Mouse (Mus musculus): ENCODE measurements around the gene Dnajc7. TPM values are rescaled to one million over a fixed set of nuclear protein-coding genes. Genes with fewer than 3 reads are reported as not detected.
"Not testable (repeated sequence)": the region's sequence is repeated elsewhere in the genome, so short reads cannot be mapped to it uniquely, and the experiment has no call there.

Dnajc7 gene
- polyA plus RNA-seq, 1 experiment from 2014 or later, result 184 TPM

DNA sequence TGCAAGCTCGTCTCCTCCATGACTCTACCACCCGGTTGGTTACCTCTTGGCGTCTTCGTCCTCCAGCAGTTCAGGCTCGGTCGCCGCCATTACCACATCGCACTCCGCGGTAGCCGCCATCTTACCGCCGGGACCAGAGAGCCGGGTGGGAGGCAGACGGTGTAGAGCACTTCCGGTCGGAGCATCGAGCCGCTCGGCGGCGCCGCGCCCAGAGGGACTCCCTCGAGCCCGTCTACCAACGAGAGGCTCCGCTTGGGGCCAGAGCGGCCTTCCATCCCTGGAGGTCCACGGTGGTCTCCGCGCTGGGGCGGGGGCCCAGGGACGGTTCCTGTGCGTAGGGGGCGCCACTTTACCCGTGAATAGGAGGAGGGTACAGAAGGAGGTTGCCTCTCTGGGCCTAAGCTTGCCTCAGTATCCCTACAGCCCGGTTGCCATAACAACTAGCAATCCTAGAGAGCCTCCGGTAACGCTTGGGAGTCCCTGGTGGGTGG lies 438 bp downstream of the Dnajc7 start:
- H3K4me2 ChIP-seq (ENCODE audit: low read depth, low read length), result peak overlapping the region; percentile 85
- H3K27ac ChIP-seq (ENCODE audit: low read length), result peak overlapping the region; percentile 96
- peak overlapping the region; percentile 94 for H3K4me3 ChIP-seq (ENCODE audit: low read length)
- H3K9me3 ChIP-seq (ENCODE audit: control insufficient read depth, low read length), result no peaks in the 10 kb centered on the region
- H3K9ac ChIP-seq (ENCODE audit: low read depth, low read length), result peak overlapping the region; percentile 96
- under 1% methylated on average over 40 of the region's 40 CpGs for WGBS
- H3K36me3 ChIP-seq (ENCODE audit: control insufficient read depth, insufficient read depth, low read length), result 0 out of 2 replicates have a peak, but pooled peaks cover 2% of the 10 kb centered on the region
- peak; percentile 94 for ATAC-seq
- peaks cover 26% of the 10 kb centered on the region for H3K4me1 ChIP-seq (ENCODE audit: control insufficient read depth, insufficient read depth, low read length)
- H3K27me3 ChIP-seq (replicated peaks; ENCODE audit: control insufficient read depth, insufficient read depth, low read length), result no peaks in the 10 kb centered on the region

DNA sequence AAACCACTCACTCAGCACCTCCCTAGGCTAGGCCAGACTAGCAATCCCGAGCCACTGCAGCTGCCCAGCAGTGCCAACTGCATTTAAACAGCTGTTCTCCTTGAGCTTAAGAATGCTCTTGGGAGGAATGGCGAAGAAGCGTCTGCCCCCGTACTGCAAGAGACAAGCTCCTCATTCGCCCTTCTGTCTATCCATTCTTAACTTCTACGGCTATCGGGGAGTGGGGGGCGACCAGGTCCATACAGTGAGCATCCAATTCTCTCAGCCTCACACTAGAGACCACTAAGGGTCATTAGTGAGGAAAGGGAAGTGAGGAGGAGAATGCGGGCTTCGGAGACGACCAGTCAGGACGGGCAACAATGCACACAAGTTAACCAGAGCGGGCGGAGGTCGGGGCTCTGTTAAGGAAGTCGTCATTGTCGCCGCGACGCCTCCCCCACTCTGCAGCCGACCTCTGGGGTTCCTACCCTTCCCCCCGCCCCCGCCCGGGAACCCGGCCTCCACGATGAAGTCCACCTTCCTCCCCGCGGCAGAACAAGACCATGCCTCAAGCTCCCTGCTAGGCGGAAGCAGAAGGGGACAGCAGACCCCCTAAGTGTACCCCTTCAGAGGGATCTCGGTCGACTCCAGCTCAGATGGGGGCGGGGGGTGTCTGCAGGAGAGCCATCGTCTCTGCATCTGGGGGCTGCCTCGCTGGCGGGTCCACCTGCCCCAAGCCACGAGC lies 1.0 kb downstream of the Dnajc7 start, which contains the start of gene Nkiras2:
TSS of gene Nkiras2 (plus strand) at position 484 of the 724 bp plus-strand sequence.
- peak; percentile 64 for ATAC-seq
- H3K4me1 ChIP-seq (ENCODE audit: control insufficient read depth, insufficient read depth, low read length), result peaks cover 20% of the 10 kb centered on the region
- peak within 1 kb of the TSS; percentile 85 for H3K4me2 ChIP-seq (ENCODE audit: low read depth, low read length)
- WGBS, result under 1% methylated on average over 36 of the region's 36 CpGs
- peak within 1 kb of the TSS; percentile 94 for H3K4me3 ChIP-seq (ENCODE audit: low read length)
- H3K27me3 ChIP-seq (replicated peaks; ENCODE audit: control insufficient read depth, insufficient read depth, low read length), result no peaks in the 10 kb centered on the region
- H3K36me3 ChIP-seq (ENCODE audit: control insufficient read depth, insufficient read depth, low read length), result no peaks in the 10 kb centered on the region
- H3K9ac ChIP-seq (ENCODE audit: low read depth, low read length), result peak within 1 kb of the TSS; percentile 96
- H3K9me3 ChIP-seq (ENCODE audit: control insufficient read depth, low read length), result no peaks in the 10 kb centered on the region
- H3K27ac ChIP-seq (ENCODE audit: low read length), result peak within 1 kb of the TSS; percentile 96

DNA sequence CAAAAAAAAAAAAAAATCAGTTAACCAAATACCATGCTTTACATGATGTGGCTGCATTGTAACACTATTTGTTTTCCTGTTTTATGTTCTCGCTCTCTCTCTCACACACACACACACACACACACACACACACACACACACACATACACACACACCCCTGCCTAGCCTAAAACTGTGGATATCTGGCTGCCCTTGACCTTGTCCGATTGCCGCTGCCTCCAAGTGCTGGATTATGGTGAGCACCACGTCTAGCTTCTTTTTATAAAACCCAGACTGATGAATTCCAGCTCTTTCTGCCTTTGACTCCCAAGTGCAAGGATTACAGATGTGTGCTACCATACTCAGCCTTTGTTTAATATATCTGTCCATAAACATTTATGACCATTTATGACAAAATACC lies 2.5 kb downstream of the Dnajc7 start:
- no peak overlapping the region for H3K9ac ChIP-seq (ENCODE audit: low read depth, low read length)
- H3K4me3 ChIP-seq (ENCODE audit: low read length), result peak overlapping the region; percentile 94; the same call in 1 of the 2 replicates
- no peak for ATAC-seq
- WGBS, result 71% methylated on average over 4 of the region's 4 CpGs
- no peaks in the 10 kb centered on the region for H3K36me3 ChIP-seq (ENCODE audit: control insufficient read depth, insufficient read depth, low read length)
- peaks cover 16% of the 10 kb centered on the region for H3K4me1 ChIP-seq (ENCODE audit: control insufficient read depth, insufficient read depth, low read length)
- H3K9me3 ChIP-seq (ENCODE audit: control insufficient read depth, low read length), result no peaks in the 10 kb centered on the region
- no peaks in the 10 kb centered on the region for H3K27me3 ChIP-seq (replicated peaks; ENCODE audit: control insufficient read depth, insufficient read depth, low read length)
- no peak overlapping the region for H3K27ac ChIP-seq (ENCODE audit: low read length)
- peak overlapping the region; percentile 68; the same call in 1 of the 2 replicates for H3K4me2 ChIP-seq (ENCODE audit: low read depth, low read length)

DNA sequence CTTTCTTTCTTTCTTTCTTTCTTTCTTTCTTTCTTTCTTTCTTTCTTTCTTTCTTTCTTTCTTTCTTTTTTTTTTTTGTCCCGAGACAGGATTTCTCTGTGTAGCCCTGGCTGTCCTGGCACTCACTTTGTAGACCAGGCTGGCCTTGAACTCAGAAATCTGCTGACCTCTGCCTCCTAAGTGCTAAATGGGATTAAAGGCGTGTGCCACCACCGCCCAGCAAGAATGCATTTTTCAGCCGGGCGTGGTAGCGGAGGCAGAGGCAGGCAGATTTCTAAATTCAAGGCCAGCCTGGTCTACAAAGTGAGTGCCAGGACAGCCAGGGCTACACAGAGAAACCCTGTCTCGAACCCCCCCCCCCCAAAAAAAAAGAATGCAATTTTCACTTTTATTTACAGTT lies 3.1 kb downstream of the Dnajc7 start:
- peaks cover 16% of the 10 kb centered on the region for H3K4me1 ChIP-seq (ENCODE audit: control insufficient read depth, insufficient read depth, low read length)
- H3K36me3 ChIP-seq (ENCODE audit: control insufficient read depth, insufficient read depth, low read length); H3K9me3 ChIP-seq (ENCODE audit: control insufficient read depth, low read length); H3K9ac ChIP-seq (ENCODE audit: low read depth, low read length); ATAC-seq; H3K4me3 ChIP-seq (ENCODE audit: low read length); H3K27ac ChIP-seq (ENCODE audit: low read length); H3K4me2 ChIP-seq (ENCODE audit: low read depth, low read length); H3K27me3 ChIP-seq (replicated peaks; ENCODE audit: control insufficient read depth, insufficient read depth, low read length): not testable (repeated sequence)
- WGBS, result 89% methylated on average over 7 of the region's 7 CpGs

DNA sequence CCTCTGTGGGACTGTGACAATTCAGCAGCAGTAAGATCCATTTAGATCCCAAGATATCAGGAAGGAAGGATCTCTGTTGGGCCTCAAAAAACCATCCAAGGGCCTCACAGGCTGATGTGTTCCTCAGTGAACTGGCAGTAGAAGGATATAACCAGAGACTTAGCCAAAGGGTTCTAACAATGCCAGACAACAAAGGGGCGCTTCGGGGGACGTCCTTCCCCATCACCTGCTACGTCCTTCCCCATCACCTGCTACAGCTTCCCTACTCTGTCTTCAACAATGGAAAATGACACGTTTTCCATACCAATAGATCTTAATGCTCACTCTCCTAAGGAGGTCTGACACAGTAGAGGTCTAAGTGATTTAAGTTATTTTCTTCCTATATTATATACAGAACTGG lies 3.6 kb downstream of the Dnajc7 start:
- Histone ChIP-seq H3K4me3 (ENCODE audit: low read length) (no peak overlapping the region), H3K36me3 (ENCODE audit: control insufficient read depth, insufficient read depth, low read length) (no peaks in the 10 kb centered on the region), H3K4me2 (ENCODE audit: low read depth, low read length) (no peak overlapping the region), H3K27me3 (replicated peaks; ENCODE audit: control insufficient read depth, insufficient read depth, low read length) (no peaks in the 10 kb centered on the region), H3K9ac (ENCODE audit: low read depth, low read length) (no peak overlapping the region), H3K27ac (ENCODE audit: low read length) (no peak overlapping the region), H3K9me3 (ENCODE audit: control insufficient read depth, low read length) (no peaks in the 10 kb centered on the region), H3K4me1 (ENCODE audit: control insufficient read depth, insufficient read depth, low read length) (peaks cover 19% of the 10 kb centered on the region)
- no peak for ATAC-seq
- 90% methylated on average over 5 of the region's 5 CpGs for WGBS

DNA sequence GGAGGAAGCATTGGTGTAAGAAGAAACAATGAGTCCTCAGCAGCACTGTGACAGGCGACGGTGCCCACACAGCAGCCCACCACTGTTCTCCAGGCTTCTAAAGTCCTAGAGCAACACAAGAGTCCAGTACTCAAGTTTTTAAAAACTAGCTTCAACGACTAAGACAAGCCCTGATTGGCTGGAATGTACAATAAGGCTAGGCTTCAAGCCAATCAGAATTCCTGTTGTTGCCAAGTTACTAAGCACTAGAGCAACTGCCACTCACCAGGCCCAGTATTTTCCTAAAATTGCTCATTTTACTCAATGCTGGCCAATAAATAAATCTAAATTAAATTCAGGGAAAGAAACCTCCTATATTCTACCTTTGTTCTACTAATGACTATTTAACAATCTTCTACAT lies 6.7 kb downstream of the Dnajc7 start:
- no peaks in the 10 kb centered on the region for H3K9me3 ChIP-seq (ENCODE audit: control insufficient read depth, low read length)
- WGBS, result 80% methylated on average over 3 of the region's 3 CpGs
- no peak overlapping the region for H3K4me3 ChIP-seq (ENCODE audit: low read length)
- H3K27me3 ChIP-seq (replicated peaks; ENCODE audit: control insufficient read depth, insufficient read depth, low read length), result no peaks in the 10 kb centered on the region
- H3K9ac ChIP-seq (ENCODE audit: low read depth, low read length), result no peak overlapping the region
- no peaks in the 10 kb centered on the region for H3K36me3 ChIP-seq (ENCODE audit: control insufficient read depth, insufficient read depth, low read length)
- H3K4me1 ChIP-seq (ENCODE audit: control insufficient read depth, insufficient read depth, low read length), result peaks cover 13% of the 10 kb centered on the region
- no peak overlapping the region for H3K4me2 ChIP-seq (ENCODE audit: low read depth, low read length)
- H3K27ac ChIP-seq (ENCODE audit: low read length), result no peak overlapping the region
- no peak for ATAC-seq

DNA sequence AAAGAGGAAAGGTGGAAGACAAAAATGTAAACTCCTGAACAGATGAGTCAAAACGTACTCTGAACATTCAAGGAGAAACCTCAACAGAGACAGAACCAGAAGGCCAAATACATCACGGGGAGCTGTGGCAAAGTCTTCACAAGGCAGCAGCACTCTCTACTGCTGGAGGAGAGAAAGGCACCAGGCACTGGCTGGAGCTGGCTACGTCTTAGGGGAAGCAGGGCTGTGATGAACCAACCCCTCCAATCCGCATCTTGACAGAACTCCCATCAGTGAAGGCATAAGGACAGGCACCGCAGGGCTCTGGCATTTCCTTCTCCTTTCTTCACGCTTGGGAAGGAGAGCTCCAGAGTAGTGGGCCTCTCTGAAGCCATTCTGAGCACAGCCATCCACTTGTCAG lies 8.3 kb downstream of the Dnajc7 start:
- Histone ChIP-seq H3K4me3 (ENCODE audit: low read length) (no peak overlapping the region), H3K9me3 (ENCODE audit: control insufficient read depth, low read length) (no peaks in the 10 kb centered on the region), H3K4me1 (ENCODE audit: control insufficient read depth, insufficient read depth, low read length) (peaks cover 5% of the 10 kb centered on the region; the same call in 1 of the 2 replicates), H3K36me3 (ENCODE audit: control insufficient read depth, insufficient read depth, low read length) (no peaks in the 10 kb centered on the region), H3K9ac (ENCODE audit: low read depth, low read length) (no peak overlapping the region), H3K27me3 (replicated peaks; ENCODE audit: control insufficient read depth, insufficient read depth, low read length) (no peaks in the 10 kb centered on the region), H3K27ac (ENCODE audit: low read length) (no peak overlapping the region), H3K4me2 (ENCODE audit: low read depth, low read length) (no peak overlapping the region)
- ATAC-seq, result no peak
- WGBS, result 89% methylated on average over 6 of the region's 6 CpGs

DNA sequence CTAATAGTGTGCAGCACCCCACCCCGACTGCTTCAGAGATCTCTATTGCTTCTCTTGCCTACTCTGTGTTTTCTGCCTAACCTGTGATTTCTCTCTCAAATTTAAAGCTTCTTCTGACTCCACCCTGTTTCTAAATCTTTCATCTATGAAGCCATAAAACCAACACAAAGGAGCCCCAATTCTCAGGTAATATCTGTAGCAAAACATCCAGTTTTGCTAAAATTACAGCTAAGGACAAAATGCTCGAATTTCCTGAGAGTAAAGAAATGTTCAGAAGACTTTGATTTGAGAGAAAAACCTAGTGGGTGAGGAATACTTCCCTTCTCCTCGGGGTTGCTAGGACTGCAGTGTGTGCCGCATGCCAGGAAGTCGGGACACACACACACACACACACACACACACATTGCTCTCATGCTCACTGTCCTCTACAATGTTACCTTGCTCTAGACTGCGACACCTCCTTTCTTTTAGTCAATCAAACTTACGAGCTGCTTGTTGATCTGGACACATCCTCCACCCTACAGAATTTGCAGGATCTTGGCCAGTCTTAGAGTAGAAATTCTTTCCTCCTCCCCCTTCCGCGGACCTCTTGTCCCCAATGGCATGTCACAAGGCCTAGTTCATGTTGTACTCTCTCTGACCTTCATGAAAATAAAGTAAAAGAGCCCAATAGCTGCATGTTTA lies 9.8 kb downstream of the Dnajc7 start:
- 74% methylated on average over 9 of the region's 9 CpGs for WGBS
- H3K9ac ChIP-seq (ENCODE audit: low read depth, low read length), result no peak overlapping the region
- no peaks in the 10 kb centered on the region for H3K9me3 ChIP-seq (ENCODE audit: control insufficient read depth, low read length)
- H3K4me3 ChIP-seq (ENCODE audit: low read length), result no peak overlapping the region
- H3K4me1 ChIP-seq (ENCODE audit: control insufficient read depth, insufficient read depth, low read length), result peaks cover 5% of the 10 kb centered on the region; the same call in 1 of the 2 replicates
- no peak for ATAC-seq
- no peak overlapping the region for H3K27ac ChIP-seq (ENCODE audit: low read length)
- no peaks in the 10 kb centered on the region for H3K27me3 ChIP-seq (replicated peaks; ENCODE audit: control insufficient read depth, insufficient read depth, low read length)
- H3K4me2 ChIP-seq (ENCODE audit: low read depth, low read length), result no peak overlapping the region
- H3K36me3 ChIP-seq (ENCODE audit: control insufficient read depth, insufficient read depth, low read length), result no peaks in the 10 kb centered on the region

DNA sequence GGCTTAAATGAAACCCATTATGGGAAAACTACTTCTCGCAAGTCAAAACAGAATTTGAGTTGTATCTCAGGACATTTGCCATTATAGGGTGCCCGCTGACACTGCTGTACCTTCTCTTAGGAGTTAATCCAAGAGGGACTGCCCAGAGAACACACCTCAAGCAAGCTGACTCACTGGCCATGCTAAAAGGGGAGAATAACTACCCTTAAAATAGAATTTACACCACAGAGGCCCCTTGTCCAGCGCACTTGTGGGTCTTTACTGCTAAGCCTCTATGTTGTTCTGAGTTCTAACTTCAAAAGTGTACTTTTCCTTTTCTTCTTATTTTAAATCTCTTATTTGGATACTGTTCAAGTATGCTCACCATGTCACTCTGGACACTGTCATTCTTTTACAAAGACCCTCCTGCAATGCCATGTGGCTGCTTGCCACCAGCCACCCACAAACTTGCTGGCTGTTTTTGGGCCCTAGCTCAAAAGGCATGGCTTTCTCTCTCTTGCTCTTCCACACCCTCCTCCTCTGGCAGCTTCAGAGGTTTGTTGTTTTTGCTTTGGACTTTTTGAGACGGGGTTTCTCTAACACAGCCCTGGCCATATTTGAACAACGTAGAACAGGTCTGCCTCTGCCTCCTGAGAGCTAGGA lies 10.5 kb downstream of the Dnajc7 start:
- WGBS, result 77% methylated on average over 5 of the region's 5 CpGs
- Histone ChIP-seq H3K9ac (ENCODE audit: low read depth, low read length) (no peak overlapping the region), H3K27ac (ENCODE audit: low read length) (no peak overlapping the region), H3K36me3 (ENCODE audit: control insufficient read depth, insufficient read depth, low read length) (no peaks in the 10 kb centered on the region), H3K27me3 (replicated peaks; ENCODE audit: control insufficient read depth, insufficient read depth, low read length) (no peaks in the 10 kb centered on the region), H3K9me3 (ENCODE audit: control insufficient read depth, low read length) (no peaks in the 10 kb centered on the region), H3K4me1 (ENCODE audit: control insufficient read depth, insufficient read depth, low read length) (peaks cover 6% of the 10 kb centered on the region; the same call in 1 of the 2 replicates), H3K4me3 (ENCODE audit: low read length) (no peak overlapping the region), H3K4me2 (ENCODE audit: low read depth, low read length) (no peak overlapping the region)
- no peak for ATAC-seq

Measured in intestine, embryonic 16.5 days (tissue).